Mouse (Mus musculus) forebrain, embryonic 14.5 days (tissue): ENCODE measurements around the gene Als2. TPM values are rescaled to one million over a fixed set of nuclear protein-coding genes. Genes with fewer than 3 reads are reported as not detected.
A peak's percentile ranks its signal among the peaks of the same experiment; 100 is the strongest.

Experiments used
- ATAC-seq: fragments of 200-750 bp; cut with Nextera tagmentation; 2 replicates; pipeline ENCODE4 v1.8.0; 2017; ENCODE audit warnings: mild to moderate bottlenecking, moderate library complexity
- DNase-seq: peaks from one replicate; pipeline ENCODE4 v3.0.0-alpha.2; 2015; ENCODE audit warnings: low spot score
- H3K27ac ChIP-seq: fragments of 300-500 bp; sonication (generic); 2 replicates; pipeline ENCODE4 v1.5.1; 2014; ENCODE audit warnings: low read depth, mild to moderate bottlenecking, control low read depth, low read length, moderate library complexity
- H3K27me3 ChIP-seq: fragments of 300-500 bp; sonication (generic); replicated peaks from 2 replicates; pipeline ENCODE4 v1.6.1; 2014; ENCODE audit warnings: low read length, control low read depth, mixed read lengths; ENCODE audit not compliant: control insufficient read depth, insufficient read depth
- H3K36me3 ChIP-seq: fragments of 300-500 bp; sonication (generic); 2 replicates; pipeline ENCODE4 v1.6.1; 2014; ENCODE audit warnings: low read length, control low read depth; ENCODE audit not compliant: control insufficient read depth, insufficient read depth
- H3K4me1 ChIP-seq: fragments of 300-500 bp; sonication (generic); 2 replicates; pipeline ENCODE4 v1.6.1; 2014; ENCODE audit warnings: antibody characterized with exemption, low read length, control low read depth; ENCODE audit not compliant: control insufficient read depth, insufficient read depth
- H3K4me2 ChIP-seq: fragments of 300-500 bp; sonication (generic); 2 replicates; pipeline ENCODE4 v1.6.1; 2014; ENCODE audit warnings: mild to moderate bottlenecking, control low read depth, low read length
- H3K4me3 ChIP-seq: fragments of 300-500 bp; sonication (generic); 2 replicates; pipeline ENCODE4 v1.5.1; 2014; ENCODE audit warnings: low read depth, low read length, control low read depth
- H3K9ac ChIP-seq: fragments of 300-500 bp; sonication (generic); 2 replicates; pipeline ENCODE4 v1.6.1; 2014; ENCODE audit warnings: mild to moderate bottlenecking, low read length, control low read depth, moderate library complexity
- H3K9me3 ChIP-seq: fragments of 300-500 bp; sonication (generic); replicated peaks from 2 replicates; pipeline ENCODE4 v1.6.1; 2016; ENCODE audit warnings: low read length, control low read depth, mixed read lengths; ENCODE audit not compliant: control insufficient read depth
- WGBS: fragments of 180-500 bp; shearing (Covaris S2); extraction: QIAGEN DNeasy Blood & Tissue Kit; methylation state at CpG from one replicate; pipeline ENCODE4 v1.1.7; 2014; 5-methylcytosine and 5-hydroxymethylcytosine counted together
- polyA plus RNA-seq: library from polyadenylated mRNA; unstranded; fragments of >200 nt; fragmentation: Nextera tagmentation; extraction: Ambion mirVana; gene quantifications from 2 replicates; pipeline ENCODE4 v1.2.1, GENCODE M21; 2014

Als2 gene
- 10.7 and 17.4 TPM in 2 replicates for polyA plus RNA-seq

- Histone ChIP-seq H3K4me1 (0 out of 2 replicates have a peak, but pooled peaks cover 4% of the 10 kb centered on the region), H3K4me2 (peak within 1 kb of the TSS; percentile 57), H3K9ac (peak within 1 kb of the TSS; percentile 86), H3K4me3 (peak within 1 kb of the TSS; percentile 77), H3K36me3 (no peaks in the 10 kb centered on the region), H3K9me3 (no peaks in the 10 kb centered on the region), H3K27me3 (no peaks in the 10 kb centered on the region), H3K27ac (peak within 1 kb of the TSS; percentile 21; the same call in 1 of the 2 replicates)
- WGBS: under 1% methylated on average over 55 of the region's 58 CpGs
- peak; percentile 98 for DNase-seq
- ATAC-seq: peak; percentile 99
These were observed at the start of gene Als2 for GRCm38 (mm10) chr1:59236856-59237441. Als2 (minus strand) TSS chr1:59237231.

DNA sequence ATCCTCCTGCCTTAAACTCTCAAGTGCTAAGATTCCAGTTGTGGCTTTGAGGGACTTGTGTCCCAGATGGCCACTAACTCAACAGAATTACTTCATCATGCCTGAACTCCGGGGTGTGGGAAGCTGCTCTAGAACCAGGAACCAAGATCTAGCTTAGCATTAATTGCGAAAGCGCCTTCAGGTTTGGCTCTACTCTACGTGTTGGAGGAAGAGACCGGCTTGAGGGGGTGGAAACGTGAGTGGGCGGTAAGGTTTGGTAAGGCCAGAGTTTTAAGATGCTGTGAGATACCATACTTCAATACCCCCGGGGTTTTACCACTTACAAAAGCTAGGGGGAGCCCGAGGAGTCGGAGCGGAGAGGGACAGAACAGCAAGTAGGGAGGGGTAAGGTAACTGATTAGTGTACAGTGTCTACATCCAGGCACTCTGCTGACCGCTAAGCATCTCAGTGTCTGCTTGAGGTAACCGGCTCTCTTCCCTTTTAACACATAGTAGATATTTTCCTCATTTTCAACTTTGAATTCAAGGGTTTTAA, 49.4 kb upstream of the Als2 start:
- no peak for DNase-seq
- no peak for ATAC-seq
- 77% methylated on average over 13 of the region's 13 CpGs for WGBS

GRCm38 (mm10) chr1:59285880-59286279, 48.8 kb upstream of the Als2 start:
- DNase-seq: no peak
- Histone ChIP-seq H3K27ac (no peak overlapping the region), H3K4me2 (no peak overlapping the region), H3K27me3 (no peaks in the 10 kb centered on the region), H3K36me3 (no peaks in the 10 kb centered on the region), H3K4me3 (no peak overlapping the region), H3K9ac (no peak overlapping the region), H3K9me3 (no peaks in the 10 kb centered on the region), H3K4me1 (no peaks in the 10 kb centered on the region)
- no peak for ATAC-seq
- 92% methylated on average over 5 of the region's 5 CpGs for WGBS

More for the DNA sequence above, 49.4 kb upstream of the Als2 start:
- no peak overlapping the region for H3K4me2 ChIP-seq
- no peaks in the 10 kb centered on the region for H3K36me3 ChIP-seq
- H3K27me3 ChIP-seq: no peaks in the 10 kb centered on the region
- H3K4me1 ChIP-seq: no peaks in the 10 kb centered on the region
- no peaks in the 10 kb centered on the region for H3K9me3 ChIP-seq
- H3K9ac ChIP-seq: no peak overlapping the region
- H3K4me3 ChIP-seq: no peak overlapping the region
- no peak overlapping the region for H3K27ac ChIP-seq

DNA sequence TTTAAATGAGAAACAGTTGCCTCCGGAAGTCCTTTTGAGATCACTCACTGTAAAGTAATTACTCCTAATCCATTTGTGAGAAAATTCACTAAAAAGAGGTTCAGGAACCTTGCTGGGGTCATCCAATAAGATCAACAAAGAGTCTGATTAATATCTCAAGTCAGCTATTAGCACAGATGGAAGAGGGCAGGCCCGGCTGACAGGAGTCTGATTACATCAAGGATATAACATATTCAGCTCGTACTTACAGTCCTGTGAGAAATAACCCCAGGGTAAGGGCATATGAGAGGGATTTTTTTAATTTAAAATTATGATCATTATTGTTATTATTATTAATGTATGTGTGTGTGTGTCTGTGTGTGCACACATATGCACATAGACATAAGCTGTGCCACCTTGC, 35.2 kb upstream of the Als2 start:
- no peak overlapping the region for H3K4me3 ChIP-seq
- no peak for ATAC-seq
- 32% methylated on average over 3 of the region's 3 CpGs for WGBS

GRCm38 (mm10) chr1:59269951-59270689, 33.1 kb upstream of the Als2 start:
- Histone ChIP-seq H3K27ac (no peak overlapping the region), H3K9ac (no peak overlapping the region), H3K4me1 (no peaks in the 10 kb centered on the region), H3K4me2 (no peak overlapping the region), H3K36me3 (no peaks in the 10 kb centered on the region), H3K27me3 (no peaks in the 10 kb centered on the region), H3K9me3 (no peaks in the 10 kb centered on the region), H3K4me3 (no peak overlapping the region)
- DNase-seq (peak; percentile 48), ATAC-seq (no peak)
- WGBS: 58% methylated on average over 20 of the region's 20 CpGs

More for the DNA sequence above, 35.2 kb upstream of the Als2 start:
- no peaks in the 10 kb centered on the region for H3K27me3 ChIP-seq
- no peak for DNase-seq
- no peaks in the 10 kb centered on the region for H3K36me3 ChIP-seq
- no peak overlapping the region for H3K4me2 ChIP-seq
- no peaks in the 10 kb centered on the region for H3K9me3 ChIP-seq
- no peaks in the 10 kb centered on the region for H3K4me1 ChIP-seq
- H3K27ac ChIP-seq: no peak overlapping the region
- no peak overlapping the region for H3K9ac ChIP-seq

- no peak for ATAC-seq
- WGBS: 93% methylated on average over 6 of the region's 6 CpGs
- Histone ChIP-seq H3K36me3 (no peaks in the 10 kb centered on the region), H3K9me3 (no peaks in the 10 kb centered on the region), H3K9ac (no peak overlapping the region), H3K27ac (no peak overlapping the region), H3K27me3 (no peaks in the 10 kb centered on the region), H3K4me2 (no peak overlapping the region), H3K4me1 (no peaks in the 10 kb centered on the region), H3K4me3 (no peak overlapping the region)
- DNase-seq: no peak
These were observed 32.4 kb upstream of the Als2 start for GRCm38 (mm10) chr1:59269466-59269865.

DNA sequence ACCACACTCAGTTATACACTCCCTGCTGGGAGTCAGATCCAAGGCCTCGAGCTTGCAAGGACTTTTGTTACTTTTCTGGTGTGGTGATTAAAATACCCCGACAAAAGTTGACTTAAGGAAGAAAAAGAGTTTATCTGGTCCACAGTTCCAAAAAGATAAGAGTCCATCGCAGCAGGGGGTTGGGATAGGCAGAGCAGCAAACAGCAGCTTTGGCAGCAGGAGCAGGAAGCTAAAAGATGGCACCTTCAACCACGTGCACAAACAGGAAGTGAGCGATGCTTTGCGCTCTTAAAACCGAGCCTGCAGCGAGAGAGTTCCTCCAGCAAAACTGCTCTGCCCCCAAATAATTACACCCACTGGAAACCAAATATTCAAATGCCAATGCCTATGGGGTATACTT, 31.9 kb upstream of the Als2 start:
- no peak overlapping the region for H3K4me2 ChIP-seq
- no peak for ATAC-seq

GRCm38 (mm10) chr1:59257736-59258135, 20.7 kb upstream of the Als2 start:
- no peaks in the 10 kb centered on the region for H3K9me3 ChIP-seq
- WGBS: 23% methylated on average over 3 of the region's 3 CpGs
- DNase-seq (no peak), ATAC-seq (no peak)
- no peak overlapping the region for H3K4me3 ChIP-seq
- H3K36me3 ChIP-seq: no peaks in the 10 kb centered on the region
- H3K27me3 ChIP-seq: no peaks in the 10 kb centered on the region
- no peak overlapping the region for H3K9ac ChIP-seq
- H3K4me2 ChIP-seq: no peak overlapping the region
- no peak overlapping the region for H3K27ac ChIP-seq
- H3K4me1 ChIP-seq: no peaks in the 10 kb centered on the region

More for the DNA sequence above, 31.9 kb upstream of the Als2 start:
- H3K9me3 ChIP-seq: no peaks in the 10 kb centered on the region
- no peak for DNase-seq
- H3K9ac ChIP-seq: no peak overlapping the region
- no peaks in the 10 kb centered on the region for H3K27me3 ChIP-seq
- no peak overlapping the region for H3K4me3 ChIP-seq
- no peaks in the 10 kb centered on the region for H3K36me3 ChIP-seq
- WGBS: 76% methylated on average over 8 of the region's 8 CpGs
- H3K4me1 ChIP-seq: no peaks in the 10 kb centered on the region
- no peak overlapping the region for H3K27ac ChIP-seq

GRCm38 (mm10) chr1:59256751-59257231, 19.8 kb upstream of the Als2 start, which contains the start of gene Cdk15:
Cdk15 (plus strand) TSS chr1:59256906.
- no peak within 1 kb of the TSS for H3K9ac ChIP-seq
- WGBS: 23% methylated on average over 13 of the region's 13 CpGs
- no peaks in the 10 kb centered on the region for H3K4me1 ChIP-seq
- no peaks in the 10 kb centered on the region for H3K27me3 ChIP-seq
- H3K9me3 ChIP-seq: no peaks in the 10 kb centered on the region
- no peak within 1 kb of the TSS for H3K27ac ChIP-seq
- no peak within 1 kb of the TSS for H3K4me3 ChIP-seq
- no peak for DNase-seq
- ATAC-seq: no peak
- H3K4me2 ChIP-seq: no peak within 1 kb of the TSS
- no peaks in the 10 kb centered on the region for H3K36me3 ChIP-seq
